Mouse (Mus musculus) MEL (cell line): Measurements from ENCODE around the gene Zbp1. TPM values are rescaled to one million over a fixed set of nuclear protein-coding genes. Genes with fewer than 3 reads are reported as not detected.

Experiments
- DNase-seq: peaks from one replicate; pipeline ENCODE4 v3.0.0; 2011; ENCODE audit warnings: low read depth, low spot score
- H3K27ac ChIP-seq: 2 replicates; pipeline ENCODE4 v1.5.1; 2012; ENCODE audit warnings: low read depth, mild to moderate bottlenecking, control low read depth, low read length, moderate library complexity; ENCODE audit not compliant: control insufficient read depth
- H3K27me3 ChIP-seq, 2 experiments: fragments of 150-350 bp in 1 of 2; sonication (generic) in 1 of 2; 2 replicates each; pipeline ENCODE4 v1.6.1; 2012; ENCODE audit warnings: low read length in 2 of 2, mild to moderate bottlenecking in 2 of 2, improper control_type of control experiment in 1 of 2, moderate library complexity in 1 of 2; ENCODE audit not compliant: insufficient read depth in 2 of 2, control insufficient read depth in 1 of 2
- H3K36me3 ChIP-seq, 2 experiments: 2 replicates each; pipeline ENCODE4 v1.6.1; 2012 to 2014; ENCODE audit warnings: low read length in 2 of 2, improper control_type of control experiment in 1 of 2, inconsistent platforms in 1 of 2, mild to moderate bottlenecking in 1 of 2; ENCODE audit not compliant: insufficient read depth in 2 of 2, control insufficient read depth in 1 of 2
- H3K4me1 ChIP-seq, 2 experiments: fragments of 150-350 bp in 1 of 2; sonication (generic) in 1 of 2; 2 replicates each; pipeline ENCODE4 v1.6.1; 2012; ENCODE audit warnings: low read length in 2 of 2, improper control_type of control experiment in 1 of 2, mild to moderate bottlenecking in 1 of 2; ENCODE audit not compliant: insufficient read depth in 2 of 2, control insufficient read depth in 1 of 2
- H3K4me3 ChIP-seq, 2 experiments: fragments of 150-350 bp in 1 of 2; sonication (generic) in 1 of 2; 2 replicates each; pipeline ENCODE4 v1.5.1; 2012; ENCODE audit warnings: low read depth in 2 of 2, low read length in 2 of 2, mild to moderate bottlenecking in 2 of 2, moderate library complexity in 2 of 2, control low read depth in 1 of 2, improper control_type of control experiment in 1 of 2; ENCODE audit not compliant: control insufficient read depth in 1 of 2, insufficient read depth in 1 of 2
- H3K79me2 ChIP-seq: 2 replicates; pipeline ENCODE4 v1.6.1; 2012; ENCODE audit warnings: mild to moderate bottlenecking, low read length, moderate library complexity; ENCODE audit not compliant: control insufficient read depth, poor library complexity, insufficient read depth
- H3K9ac ChIP-seq: 2 replicates; pipeline ENCODE4 v1.6.1; 2012; ENCODE audit warnings: low read depth, mild to moderate bottlenecking, control low read depth, low read length, moderate library complexity; ENCODE audit not compliant: control insufficient read depth, poor library complexity, severe bottlenecking
- H3K9me3 ChIP-seq: fragments of 150-350 bp; sonication (generic); replicated peaks from 2 replicates; pipeline ENCODE4 v1.6.1; 2012; ENCODE audit warnings: mild to moderate bottlenecking, low read length, improper control_type of control experiment, moderate library complexity; ENCODE audit not compliant: insufficient read depth
- CTCF ChIP-seq, 3 experiments: IDR thresholded peaks in 2 of 3; conservative IDR thresholded peaks in 1 of 3; 2 replicates each; pipeline ENCODE4 v1.5.1; 2011 to 2012; ENCODE audit warnings: low read length in 3 of 3, low read depth in 2 of 3, mild to moderate bottlenecking in 2 of 3, improper control_type of control experiment in 1 of 3, inconsistent platforms in 1 of 3, mixed read lengths in 1 of 3, moderate library complexity in 1 of 3; ENCODE audit not compliant: control insufficient read depth in 1 of 3, insufficient read depth in 1 of 3, poor library complexity in 1 of 3, severe bottlenecking in 1 of 3
- E2F4 ChIP-seq: IDR thresholded peaks from 2 replicates; pipeline ENCODE4 v1.6.1; 2011; ENCODE audit warnings: low read depth, low read length, improper control_type of control experiment, borderline replicate concordance
- EP300 ChIP-seq, 2 experiments: IDR thresholded peaks; 2 replicates each; pipeline ENCODE4 v1.6.1; 2011; ENCODE audit warnings: improper control_type of control experiment in 2 of 2, low read length in 2 of 2, low read depth in 1 of 2, mild to moderate bottlenecking in 1 of 2
- GATA1 ChIP-seq: IDR thresholded peaks from 2 replicates; pipeline ENCODE4 v1.6.1; 2011; ENCODE audit warnings: low read depth, low read length, improper control_type of control experiment
- JUND ChIP-seq: IDR thresholded peaks from 2 replicates; pipeline ENCODE4 v1.6.1; 2011; ENCODE audit warnings: low read depth, mild to moderate bottlenecking, improper control_type of control experiment, low read length
- KAT2A ChIP-seq: conservative IDR thresholded peaks from 2 replicates; pipeline ENCODE4 v1.6.1; 2012; ENCODE audit warnings: low read depth, low read length, improper control_type of control experiment, inconsistent platforms
- MAX ChIP-seq: IDR thresholded peaks from 2 replicates; pipeline ENCODE4 v1.6.1; 2011; ENCODE audit warnings: low read length, improper control_type of control experiment
- MAZ ChIP-seq: IDR thresholded peaks from 2 replicates; pipeline ENCODE4 v1.6.1; 2012; ENCODE audit warnings: low read depth, mild to moderate bottlenecking, inconsistent platforms, low read length, improper control_type of control experiment
- MYB ChIP-seq: IDR thresholded peaks from 2 replicates; pipeline ENCODE4 v1.6.1; 2011; ENCODE audit warnings: mild to moderate bottlenecking, low read depth, low read length, improper control_type of control experiment
- POLR2AphosphoS2 ChIP-seq: IDR thresholded peaks from 2 replicates; pipeline ENCODE4 v1.6.1; 2011; ENCODE audit warnings: low read length, improper control_type of control experiment
- RAD21 ChIP-seq: IDR thresholded peaks from 2 replicates; pipeline ENCODE4 v1.6.1; 2011; ENCODE audit warnings: mild to moderate bottlenecking, low read depth, low read length, improper control_type of control experiment
- UBTF ChIP-seq: IDR thresholded peaks from 2 replicates; pipeline ENCODE4 v1.6.1; 2012; ENCODE audit warnings: low read depth, mild to moderate bottlenecking, inconsistent platforms, low read length, improper control_type of control experiment, moderate library complexity, borderline replicate concordance; ENCODE audit not compliant: insufficient read depth
- USF1 ChIP-seq: IDR thresholded peaks from 2 replicates; pipeline ENCODE4 v1.6.1; 2014; ENCODE audit warnings: low read depth, mild to moderate bottlenecking, inconsistent platforms, low read length, improper control_type of control experiment, moderate library complexity
- USF2 ChIP-seq, 2 experiments: IDR thresholded peaks; 2 replicates each; pipeline ENCODE4 v1.6.1; 2011 to 2012; ENCODE audit warnings: improper control_type of control experiment in 2 of 2, low read length in 2 of 2, borderline replicate concordance in 1 of 2, inconsistent platforms in 1 of 2, low read depth in 1 of 2, mild to moderate bottlenecking in 1 of 2; ENCODE audit not compliant: insufficient read depth in 1 of 2
- ZC3H11A ChIP-seq: IDR thresholded peaks from 2 replicates; pipeline ENCODE4 v1.6.1; 2012; ENCODE audit warnings: low read depth, mild to moderate bottlenecking, inconsistent platforms, low read length, improper control_type of control experiment
- ZKSCAN1 ChIP-seq: IDR thresholded peaks from 2 replicates; pipeline ENCODE4 v1.6.1; 2012; ENCODE audit warnings: low read depth, mild to moderate bottlenecking, inconsistent platforms, low read length, improper control_type of control experiment, moderate library complexity
- ZNF384 ChIP-seq: IDR thresholded peaks from 2 replicates; pipeline ENCODE4 v1.6.1; 2012; ENCODE audit warnings: low read depth, mild to moderate bottlenecking, inconsistent platforms, low read length, improper control_type of control experiment
- polyA plus RNA-seq, 2 experiments: library from polyadenylated mRNA; stranded (reverse) in 1 of 2; unstranded in 1 of 2; fragments of >175 nt in 1 of 2; fragments of >200 nt in 1 of 2; gene quantifications; 2 replicates each; pipeline versions ENCODE4 v1.2.1 to v1.2.4; 2012; ENCODE audit warnings: low replicate concordance in 2 of 2, low read depth in 1 of 2; ENCODE audit not compliant: insufficient read length in 2 of 2, insufficient read depth in 1 of 2, missing spikeins in 1 of 2
- total RNA-seq: library from RNA; depleted of rRNA; stranded (reverse); fragments of 300-350 nt; gene quantifications from 2 replicates; pipeline ENCODE4 v1.2.3, GENCODE M21; 2012

The Zbp1 gene
- total and polyA plus RNA-seq, 3 experiments = not detected

GRCm38 (mm10) chr2:173247197-173247596, 28.5 kb upstream of the Zbp1 start:
- DNase-seq = no peak
- H3K27ac ChIP-seq = no peak overlapping the region
- H3K36me3 ChIP-seq = no peaks in the 10 kb centered on the region
- no peaks in the 10 kb centered on the region for H3K27me3 ChIP-seq
- TF ChIP-seq E2F4 (no peak), KAT2A (no peak), USF2 (IDR thresholded peaks at IDR 0.05; ENCODE audit: borderline replicate concordance in 1 of 2, insufficient read depth in 1 of 2, low read depth in 1 of 2, low read length in 2 of 2) (no peak), MYB (no peak), ZKSCAN1 (no peak), USF1 (no peak), MAX (no peak), ZNF384 (no peak), RAD21 (no peak), GATA1 (no peak), MAZ (no peak), JUND (no peak), ZC3H11A (no peak)
- H3K9me3 ChIP-seq = no peaks in the 10 kb centered on the region
- no peaks in the 10 kb centered on the region for H3K4me1 ChIP-seq
- H3K4me3 ChIP-seq = no peak overlapping the region
- no peak overlapping the region for H3K9ac ChIP-seq
- H3K79me2 ChIP-seq = no peaks in the 10 kb centered on the region

GRCm38 (mm10) chr2:173246688-173247087, 28.0 kb upstream of the Zbp1 start:
- H3K27me3 ChIP-seq = no peaks in the 10 kb centered on the region
- H3K4me3 ChIP-seq = no peak overlapping the region
- no peak for DNase-seq
- no peak overlapping the region for H3K9ac ChIP-seq
- no peak for TF ChIP-seq EP300 (IDR thresholded peaks at IDR 0.05; ENCODE audit: low read depth in 1 of 2, low read length in 2 of 2)
- TF ChIP-seq CTCF (IDR thresholded peaks at IDR 0.05 in 2 of 3, conservative IDR thresholded peaks at IDR 0.05 in 1 of 3; ENCODE audit: control insufficient read depth in 1 of 3, insufficient read depth in 1 of 3, low read depth in 2 of 3, low read length in 3 of 3, poor library complexity in 1 of 3, severe bottlenecking in 1 of 3) = no peak
- TF ChIP-seq GATA1 = no peak
- TF ChIP-seq UBTF = no peak
- TF ChIP-seq POLR2AphosphoS2 = no peak
- TF ChIP-seq, all 39 proteins: peak for 0
- no peaks in the 10 kb centered on the region for H3K79me2 ChIP-seq
- no peaks in the 10 kb centered on the region for H3K4me1 ChIP-seq
- H3K36me3 ChIP-seq = no peaks in the 10 kb centered on the region
- no peak overlapping the region for H3K27ac ChIP-seq
- H3K9me3 ChIP-seq = no peaks in the 10 kb centered on the region
